Mouse (Mus musculus) CH12.LX (cell line): ENCODE measurements around the gene Mdc1. TPM values are rescaled to one million over a fixed set of nuclear protein-coding genes. Genes with fewer than 3 reads are reported as not detected.
A peak's percentile ranks its signal among the peaks of the same experiment; 100 is the strongest.

ENCODE experiments used
- DNase-seq: peaks from one replicate; pipeline ENCODE4 v3.0.0-alpha.2; 2013; ENCODE audit errors: extremely low read depth
- H3K27ac ChIP-seq: 2 replicates; pipeline ENCODE4 v1.5.1; 2012; ENCODE audit warnings: low read depth, mild to moderate bottlenecking, control low read depth, moderate library complexity; ENCODE audit not compliant: insufficient read depth
- H3K27me3 ChIP-seq: replicated peaks from 2 replicates; pipeline ENCODE3; 2012; ENCODE audit warnings: inconsistent platforms
- H3K36me3 ChIP-seq, 2 experiments: replicated peaks in 1 of 2; 2 replicates each; pipeline versions ENCODE3 to v1.6.1; 2012; ENCODE audit warnings: inconsistent platforms in 1 of 2, low read length in 1 of 2, mild to moderate bottlenecking in 1 of 2, mixed read lengths in 1 of 2, moderate library complexity in 1 of 2; ENCODE audit not compliant: control insufficient read depth in 1 of 2, insufficient read depth in 1 of 2
- H3K4me1 ChIP-seq, 2 experiments: 2 replicates each; pipeline ENCODE4 v1.6.1; 2012; ENCODE audit warnings: inconsistent platforms in 1 of 2, moderate library complexity in 1 of 2; ENCODE audit not compliant: insufficient read depth in 2 of 2, control insufficient read depth in 1 of 2
- H3K4me2 ChIP-seq: 2 replicates; pipeline ENCODE4 v1.6.1; 2012; ENCODE audit warnings: low read depth, mild to moderate bottlenecking, control low read depth; ENCODE audit not compliant: poor library complexity, insufficient read depth, severe bottlenecking
- H3K4me3 ChIP-seq, 3 experiments: fragments of 150-350 bp in 1 of 3; sonication (generic) in 1 of 3; replicated peaks in 1 of 3; 2 replicates each; pipeline versions ENCODE3 to v1.5.1; 2011 to 2012; ENCODE audit warnings: low read depth in 2 of 3, low read length in 2 of 3, mild to moderate bottlenecking in 2 of 3, moderate library complexity in 2 of 3, control low read depth in 1 of 3, improper control_type of control experiment in 1 of 3, inconsistent platforms in 1 of 3, mixed read lengths in 1 of 3; ENCODE audit not compliant: poor library complexity in 1 of 3
- H3K79me2 ChIP-seq: replicated peaks from 2 replicates; pipeline ENCODE4 v1.6.1; 2012; ENCODE audit warnings: mild to moderate bottlenecking, moderate library complexity; ENCODE audit not compliant: control insufficient read depth, poor library complexity, insufficient read depth, severe bottlenecking; ENCODE audit errors: extremely low read depth
- H3K9ac ChIP-seq: 2 replicates; pipeline ENCODE4 v1.6.1; 2012; ENCODE audit warnings: low read depth, mild to moderate bottlenecking, control low read depth, moderate library complexity; ENCODE audit not compliant: insufficient read depth
- H3K9me3 ChIP-seq: replicated peaks from 2 replicates; pipeline ENCODE3; 2012; ENCODE audit warnings: low read length, inconsistent platforms, mixed read lengths
- CHD1 ChIP-seq: IDR thresholded peaks from 2 replicates; pipeline ENCODE4 v1.6.1; 2012; ENCODE audit warnings: low read depth, low read length, improper control_type of control experiment, inconsistent platforms
- CTCF ChIP-seq, 2 experiments: IDR thresholded peaks in 1 of 2; conservative IDR thresholded peaks in 1 of 2; 2 replicates each; pipeline ENCODE4 v1.5.1; 2011 to 2012; ENCODE audit warnings: low read depth in 2 of 2, low read length in 2 of 2, improper control_type of control experiment in 1 of 2, inconsistent platforms in 1 of 2, mild to moderate bottlenecking in 1 of 2, moderate library complexity in 1 of 2
- E2F4 ChIP-seq: IDR thresholded peaks from 2 replicates; pipeline ENCODE4 v1.6.1; 2011; ENCODE audit warnings: low read depth, low read length, improper control_type of control experiment; ENCODE audit not compliant: insufficient replicate concordance
- ELF1 ChIP-seq: IDR thresholded peaks from 2 replicates; pipeline ENCODE4 v1.6.1; 2014; ENCODE audit warnings: low read depth, mild to moderate bottlenecking, inconsistent platforms, low read length, improper control_type of control experiment
- EP300 ChIP-seq: IDR thresholded peaks from 2 replicates; pipeline ENCODE4 v1.6.1; 2011; ENCODE audit warnings: low read length, improper control_type of control experiment
- ETS1 ChIP-seq: conservative IDR thresholded peaks from 2 replicates; pipeline ENCODE4 v1.6.1; 2012; ENCODE audit warnings: low read depth, mild to moderate bottlenecking, inconsistent platforms, low read length, improper control_type of control experiment, moderate library complexity
- JUND ChIP-seq: conservative IDR thresholded peaks from 2 replicates; pipeline ENCODE4 v1.6.1; 2011; ENCODE audit warnings: low read depth, low read length, improper control_type of control experiment
- MAFK ChIP-seq: IDR thresholded peaks from 2 replicates; pipeline ENCODE4 v1.6.1; 2011; ENCODE audit warnings: low read length, improper control_type of control experiment; ENCODE audit not compliant: insufficient replicate concordance
- PAX5 ChIP-seq: IDR thresholded peaks from 2 replicates; pipeline ENCODE4 v1.6.1; 2012; ENCODE audit warnings: low read length, inconsistent platforms, mixed read lengths
- POLR2A ChIP-seq: IDR thresholded peaks from 2 replicates; pipeline ENCODE4 v1.6.1; 2011; ENCODE audit warnings: low read depth, mild to moderate bottlenecking, improper control_type of control experiment, low read length
- RAD21 ChIP-seq: IDR thresholded peaks from 2 replicates; pipeline ENCODE4 v1.6.1; 2011; ENCODE audit warnings: low read depth, mild to moderate bottlenecking, low read length, improper control_type of control experiment, moderate library complexity
- SMC3 ChIP-seq: IDR thresholded peaks from 2 replicates; pipeline ENCODE4 v1.6.1; 2011; ENCODE audit warnings: low read depth, low read length, improper control_type of control experiment
- TBP ChIP-seq: conservative IDR thresholded peaks from 2 replicates; pipeline ENCODE4 v1.6.1; 2011; ENCODE audit warnings: low read depth, low read length, improper control_type of control experiment
- UBTF ChIP-seq: IDR thresholded peaks from 2 replicates; pipeline ENCODE4 v1.6.1; 2012; ENCODE audit warnings: low read depth, mild to moderate bottlenecking, inconsistent platforms, low read length, improper control_type of control experiment, moderate library complexity
- USF1 ChIP-seq: IDR thresholded peaks from 2 replicates; pipeline ENCODE4 v1.6.1; 2014; ENCODE audit warnings: low read depth, mild to moderate bottlenecking, inconsistent platforms, low read length, improper control_type of control experiment
- ZC3H11A ChIP-seq: IDR thresholded peaks from 2 replicates; pipeline ENCODE4 v1.6.1; 2012; ENCODE audit warnings: low read depth, mild to moderate bottlenecking, inconsistent platforms, low read length, improper control_type of control experiment
- ZMIZ1 ChIP-seq: IDR thresholded peaks from 2 replicates; pipeline ENCODE4 v1.6.1; 2012; ENCODE audit warnings: low read depth, mild to moderate bottlenecking, inconsistent platforms, low read length, improper control_type of control experiment
- dilution Hi-C: fragments of 300-500 bp; cut with MboI; formaldehyde crosslinking; loops from 2 replicates; pipeline ENCODE4 v1.14.3; 2020; ENCODE audit warnings: low sequenced_read_pairs; ENCODE audit not compliant: extremely low pct_unique_long_range_greater_than_20kb, extremely low pct_ligation_motif_present
- in situ Hi-C: fragments of 300-500 bp; cut with MboI; formaldehyde crosslinking; loops from 3 replicates; pipeline ENCODE4 v1.14.3; 2019; ENCODE audit warnings: low sequenced_read_pairs, low pct_ligation_motif_present, low pct_unique_long_range_greater_than_20kb, mixed read lengths
- polyA plus RNA-seq: library from polyadenylated mRNA; unstranded; fragments of >175 nt; gene quantifications from 2 replicates; pipeline ENCODE4 v1.2.1, GENCODE M21; 2012; ENCODE audit warnings: low read depth; ENCODE audit not compliant: insufficient read length
- total RNA-seq, 2 experiments: library from RNA; depleted of rRNA; stranded (reverse); fragments of 300-350 nt in 1 of 2; fragments of >200 nt in 1 of 2; gene quantifications; 2 replicates each; pipeline ENCODE4 v1.2.3; 2012 to 2014

Mdc1 gene
- total and polyA plus RNA-seq, 3 experiments, result 3.3 to 15.7 (median 8.2) TPM

DNA sequence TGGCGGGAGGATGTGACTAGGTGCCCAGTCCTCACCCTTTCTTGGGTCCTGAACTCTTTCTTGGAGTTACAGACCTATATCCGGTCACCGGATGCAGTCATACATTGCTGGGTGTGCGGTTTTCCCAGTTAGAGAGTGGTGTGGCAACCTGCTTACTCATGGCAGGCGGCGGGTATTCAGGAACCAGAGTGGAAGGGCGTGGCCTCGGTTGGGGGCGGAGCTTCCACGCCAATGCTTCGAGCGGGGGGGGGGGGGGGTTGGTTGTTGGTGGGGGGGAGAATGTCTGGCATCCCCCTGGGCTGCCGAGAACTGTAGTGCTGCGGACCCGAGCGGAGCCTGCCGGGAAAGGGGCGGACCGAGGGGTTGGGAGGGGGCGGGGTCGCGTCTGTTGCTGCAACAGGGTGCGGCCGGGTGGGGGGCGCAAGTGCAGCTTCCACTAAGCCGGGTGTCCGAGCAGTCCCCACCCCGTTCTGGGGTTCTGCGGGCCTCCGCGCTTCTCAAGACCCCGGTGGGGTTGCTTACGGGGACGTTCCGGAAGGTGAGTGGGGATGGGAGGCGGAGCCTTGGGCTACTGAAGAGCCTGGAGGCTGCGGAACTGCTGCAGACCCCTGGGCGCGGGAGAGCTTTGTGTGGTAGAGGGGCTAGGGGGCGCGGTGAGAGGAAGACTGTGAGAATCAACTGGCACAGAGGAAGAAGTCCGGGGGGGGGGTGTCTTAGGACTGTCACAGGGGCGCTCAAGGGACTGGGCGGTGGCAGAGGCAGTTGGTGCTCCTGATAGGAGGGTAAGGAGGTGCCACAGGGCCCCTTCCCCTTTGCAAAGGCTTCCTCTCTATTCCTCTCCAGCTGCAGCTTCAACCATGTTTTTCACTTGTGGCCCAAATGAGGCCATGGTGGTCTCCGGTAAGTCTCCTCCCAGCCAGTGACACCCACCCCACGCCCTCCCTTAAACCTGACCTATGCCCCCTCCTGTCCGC, 18.1 kb upstream of the Mdc1 start, which contains the start of gene Flot1 (continued):
- TF ChIP-seq TBP, result no peak
- TF ChIP-seq ETS1, result peak; percentile 72; the same call in 1 of the 2 replicates
- TF ChIP-seq CHD1, result no peak
- no peak for TF ChIP-seq UBTF
- TF ChIP-seq EP300, result no peak
- no peak for TF ChIP-seq USF1
- no peak for TF ChIP-seq JUND
- TF ChIP-seq MAFK, result 0 out of 2 replicates have a peak, but pooled peaks have one; percentile 56
- no peak for TF ChIP-seq ZC3H11A

DNA sequence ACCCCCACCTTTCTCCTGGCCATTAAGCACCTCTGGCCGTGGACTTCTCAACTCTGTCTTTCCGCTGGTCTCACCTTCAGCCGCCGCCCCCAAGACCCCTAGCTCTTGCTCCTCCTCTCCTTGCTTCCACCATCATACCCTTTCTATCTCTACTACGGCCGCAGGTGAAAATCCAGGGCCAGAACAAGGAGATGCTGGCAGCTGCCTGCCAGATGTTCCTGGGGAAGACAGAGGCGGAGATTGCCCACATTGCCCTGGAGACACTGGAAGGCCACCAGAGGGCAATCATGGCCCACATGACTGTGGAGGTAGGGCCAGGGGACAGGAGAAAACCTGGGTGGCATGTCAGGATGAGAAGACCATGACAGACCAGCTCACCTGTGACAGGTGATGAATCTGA, 16.9 kb upstream of the Mdc1 start:
- in situ Hi-C loops (no loop called here), dilution Hi-C loops (no loop called here)
- H3K27ac ChIP-seq, result no peak overlapping the region
- no peak overlapping the region for H3K9ac ChIP-seq
- H3K9me3 ChIP-seq, result peaks cover under 1% of the 10 kb centered on the region
- peaks cover 0 to 17% of the 10 kb centered on the region in 2 experiments; a peak in 2 of 4 replicates for H3K4me1 ChIP-seq
- peak in 1 of 2 experiments; percentile 72; a peak in 2 of 4 replicates for TF ChIP-seq CTCF (conservative IDR thresholded peaks at IDR 0.05 in 1 of 2, IDR thresholded peaks at IDR 0.05 in 1 of 2; ENCODE audit: low read depth in 2 of 2, low read length in 2 of 2)
- TF ChIP-seq POLR2A, result no peak
- peak; percentile 68 for TF ChIP-seq RAD21
- TF ChIP-seq PAX5, result no peak
- TF ChIP-seq ZC3H11A, result no peak
- no peak for TF ChIP-seq ELF1
- TF ChIP-seq MAFK, result no peak
- TF ChIP-seq E2F4, result no peak
- TF ChIP-seq TBP, result no peak
- peak; percentile 69 for TF ChIP-seq SMC3
- no peak for TF ChIP-seq ZMIZ1
- H3K27me3 ChIP-seq, result no peaks in the 10 kb centered on the region
- DNase-seq, result no peak
- H3K79me2 ChIP-seq, result peaks cover 5% of the 10 kb centered on the region; the same call in 1 of the 2 replicates
- peaks cover 21 to 46% of the 10 kb centered on the region in 2 experiments for H3K36me3 ChIP-seq
- H3K4me3 ChIP-seq, result no peak overlapping the region
- H3K4me2 ChIP-seq, result no peak overlapping the region
